Mouse (Mus musculus): Measurements from ENCODE around the gene Ikzf3. TPM values are rescaled to one million over a fixed set of nuclear protein-coding genes. Genes with fewer than 3 reads are reported as not detected.

Ikzf3 gene
- total RNA-seq, 2 experiments from 2014 or later = not detected

GRCm38 (mm10) chr11:98479026-98479939 is 66.5 kb downstream of the Ikzf3 start:
- DNase-seq (ENCODE audit: low spot score in 2 of 2) = no peak
- intact Hi-C loops (cut with DNase I) = no loop called here

DNA sequence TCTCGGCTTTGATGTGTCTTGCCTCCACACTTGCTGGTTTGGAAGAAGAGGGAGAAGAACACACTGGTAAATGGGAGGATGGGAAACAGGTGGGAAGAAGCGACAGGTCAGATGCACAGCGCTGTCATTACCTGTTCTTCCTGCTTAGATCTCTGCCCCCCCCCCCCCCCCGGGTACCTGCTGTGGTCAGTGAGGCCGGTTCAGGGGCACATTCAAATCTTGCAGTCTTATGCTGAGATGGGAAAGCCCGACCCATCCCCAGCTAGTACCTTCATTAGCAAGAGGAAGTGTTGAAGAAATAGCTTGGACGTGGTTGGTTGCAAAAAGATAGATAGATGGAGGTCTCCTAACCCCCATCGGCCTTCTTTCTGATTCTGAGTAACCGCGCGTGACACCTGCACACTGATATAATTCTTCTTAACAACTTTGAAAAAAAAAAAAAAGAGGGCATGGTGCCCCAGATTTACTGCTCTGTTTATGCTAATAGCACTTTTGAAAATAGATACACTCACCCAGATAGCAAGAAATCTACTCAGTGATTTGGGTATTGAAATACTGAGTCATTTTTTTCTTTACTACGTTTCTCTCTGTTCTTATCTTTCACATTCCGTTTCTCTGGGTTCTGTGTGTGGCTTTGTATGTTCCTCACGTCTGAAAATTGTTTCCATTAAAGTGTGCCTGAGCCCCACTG is 68.7 kb downstream of the Ikzf3 start:
- no peak for DNase-seq (ENCODE audit: low spot score in 2 of 2)
- intact Hi-C loops (cut with DNase I) = no loop called here

DNA sequence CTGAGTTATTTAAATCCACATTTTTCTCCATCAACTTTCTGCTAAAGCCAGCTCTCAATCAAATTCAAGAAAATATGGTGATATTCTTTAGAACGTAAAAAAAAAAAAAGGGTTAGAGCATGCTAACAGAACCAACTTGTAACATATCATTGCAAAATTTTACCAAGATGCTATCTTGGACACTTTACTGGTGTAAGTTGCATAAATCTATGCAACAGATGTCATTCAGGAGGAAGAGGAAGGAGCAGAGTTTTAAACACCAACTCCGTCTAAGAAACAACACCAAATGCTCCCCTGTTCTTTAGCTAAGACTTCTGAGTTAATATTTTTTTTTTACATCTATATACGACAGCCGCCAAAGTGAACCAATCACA is 69.4 kb downstream of the Ikzf3 start:
- DNase-seq (ENCODE audit: low spot score in 2 of 2) = no peak
- intact Hi-C loops (cut with DNase I) = no loop called here

GRCm38 (mm10) chr11:98475630-98476433 is 70.0 kb downstream of the Ikzf3 start:
- intact Hi-C loops (cut with DNase I) = no loop called here
- no peak for DNase-seq (ENCODE audit: low spot score in 2 of 2)

- DNase-seq (ENCODE audit: low spot score in 2 of 2) = no peak
- intact Hi-C loops (cut with DNase I) = no loop called here
Observed at GRCm38 (mm10) chr11:98474967-98475366, 70.9 kb downstream of the Ikzf3 start.

GRCm38 (mm10) chr11:98473916-98474479 is 71.8 kb downstream of the Ikzf3 start:
- no peak for DNase-seq (ENCODE audit: low spot score in 2 of 2)
- intact Hi-C loops (cut with DNase I) = no loop called here

GRCm38 (mm10) chr11:98472696-98473095 is 73.1 kb downstream of the Ikzf3 start:
- no peak for DNase-seq (ENCODE audit: low spot score in 2 of 2)
- intact Hi-C loops (cut with DNase I) = no loop called here

GRCm38 (mm10) chr11:98470795-98471194 is 75.0 kb downstream of the Ikzf3 start:
- DNase-seq (ENCODE audit: low spot score in 2 of 2) = no peak
- intact Hi-C loops (cut with DNase I) = no loop called here

- no peak for DNase-seq (ENCODE audit: low spot score in 2 of 2)
- intact Hi-C loops (cut with DNase I) = no loop called here
Observed at GRCm38 (mm10) chr11:98469761-98470714, 75.8 kb downstream of the Ikzf3 start.

DNA sequence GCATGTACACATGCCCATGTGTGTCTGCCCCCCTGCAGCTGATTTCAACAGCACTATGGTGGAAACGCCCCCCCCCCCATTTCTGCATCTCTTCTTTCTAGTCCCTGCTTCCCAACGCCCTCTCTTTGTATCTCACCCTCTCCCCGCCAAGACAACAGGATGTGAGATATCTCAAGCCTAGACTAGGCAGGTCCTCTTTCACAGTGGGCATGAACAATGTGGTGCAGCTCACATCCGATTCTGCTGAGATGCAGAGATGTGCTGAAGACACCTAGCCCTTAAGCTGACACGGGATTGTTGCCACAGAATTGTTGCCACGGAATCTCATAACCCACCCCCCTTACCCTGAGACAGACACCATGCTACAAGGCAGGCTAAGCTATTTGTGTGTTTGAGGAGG is 81.3 kb downstream of the Ikzf3 start:
- DNase-seq (ENCODE audit: low spot score in 2 of 2) = no peak
- intact Hi-C loops (cut with DNase I) = no loop called here

GRCm38 (mm10) chr11:98463911-98464310 is 81.9 kb downstream of the Ikzf3 start:
- intact Hi-C loops (cut with DNase I) = no loop called here
- no peak for DNase-seq (ENCODE audit: low spot score in 2 of 2)

GRCm38 (mm10) chr11:98462255-98462654 is 83.6 kb downstream of the Ikzf3 start:
- intact Hi-C loops (cut with DNase I) = no loop called here

DNA sequence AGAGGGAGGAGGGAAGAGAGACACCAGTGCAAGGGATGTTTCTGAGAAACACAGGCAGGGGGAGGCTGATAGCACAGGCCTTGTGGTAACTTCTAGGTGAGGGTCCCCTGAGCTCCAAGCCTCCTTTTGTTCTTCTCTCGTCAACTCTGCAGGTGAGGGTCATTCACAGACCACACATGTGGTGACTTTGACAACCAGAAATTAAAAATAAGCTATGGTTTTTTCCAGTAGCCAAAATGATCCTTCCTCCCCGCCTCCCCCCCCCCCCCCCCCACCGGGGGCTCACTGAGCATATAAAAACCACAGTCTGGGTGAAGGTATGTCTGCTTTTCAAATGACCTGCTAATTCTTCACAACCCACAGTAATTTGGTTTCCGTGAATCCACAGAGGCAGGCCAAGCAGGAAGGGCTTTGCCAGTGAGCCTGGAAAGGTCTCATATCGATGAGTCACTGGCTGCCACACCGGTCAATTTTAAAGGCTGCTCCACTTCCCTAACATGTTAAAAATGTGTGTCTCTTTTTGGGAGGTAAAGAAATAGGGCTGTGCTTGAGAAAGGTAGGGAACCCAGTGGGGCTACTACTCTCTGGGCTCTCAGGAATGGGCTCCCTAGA is 84.6 kb downstream of the Ikzf3 start:
- intact Hi-C loops (cut with DNase I) = no loop called here
- DNase-seq (ENCODE audit: low spot score in 2 of 2) = no peak

More at GRCm38 (mm10) chr11:98462255-98462654, 83.6 kb downstream of the Ikzf3 start:
- no peak for DNase-seq (ENCODE audit: low spot score in 2 of 2)

DNA sequence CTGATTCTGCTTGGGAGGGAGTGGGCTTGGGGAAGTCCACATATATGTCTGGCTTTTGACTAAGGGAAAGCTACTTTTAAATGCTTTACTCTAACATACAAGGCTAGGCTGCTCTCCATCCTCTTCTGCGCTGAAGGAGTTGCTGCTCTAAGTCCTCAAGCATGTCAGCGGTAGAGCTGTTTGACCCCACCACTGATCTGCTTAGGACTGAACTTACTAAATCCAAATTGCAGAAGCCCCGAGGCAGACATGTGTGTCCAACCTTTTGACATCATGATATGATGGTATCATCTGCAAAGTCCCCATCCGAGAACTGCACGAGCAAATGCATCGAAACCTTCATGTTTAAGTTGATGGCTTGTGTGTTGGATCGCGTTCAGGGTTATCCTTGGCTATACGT is 86.0 kb downstream of the Ikzf3 start:
- intact Hi-C loops (cut with DNase I) = loop anchor here (10.0 kb wide), 1 partner anchor 195 kb away; no protein-coding TSS in a partner anchor
- DNase-seq (ENCODE audit: low spot score in 2 of 2) = no peak

DNA sequence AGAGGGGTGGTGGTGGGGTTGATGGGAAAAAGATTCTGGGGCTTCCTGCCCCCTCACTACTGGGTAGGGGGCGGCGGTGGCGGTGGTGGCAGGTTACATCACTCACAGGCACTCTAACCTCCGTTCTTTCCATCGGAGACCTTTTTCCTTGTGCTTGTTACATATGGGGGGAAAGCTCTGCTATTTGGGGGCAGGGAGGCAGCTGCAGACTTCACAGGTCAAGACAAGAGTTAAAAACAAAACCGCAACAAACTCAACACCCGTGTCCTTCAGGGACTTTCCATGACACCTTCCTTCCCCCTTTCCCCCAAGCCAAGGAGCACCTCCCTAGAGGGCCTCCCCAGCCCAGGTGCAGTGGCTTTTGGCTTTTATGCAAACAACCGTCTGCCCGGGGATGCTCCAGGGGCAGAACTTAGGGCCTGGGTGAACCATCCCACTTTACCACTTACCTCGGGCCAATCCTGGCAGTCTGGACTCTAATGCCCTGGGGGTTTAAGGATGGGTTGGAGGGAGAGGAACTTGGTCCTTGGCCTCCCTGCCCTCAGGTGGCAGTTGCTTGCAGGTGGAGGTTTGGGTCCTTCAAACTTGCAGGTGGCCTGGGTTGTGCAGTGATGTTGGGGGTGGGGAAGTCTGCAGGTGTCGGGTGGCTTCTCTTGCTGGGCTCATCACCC is 86.6 kb downstream of the Ikzf3 start:
- intact Hi-C loops (cut with DNase I) = loop anchor here (10.0 kb wide), 1 partner anchor 194 kb away; no protein-coding TSS in a partner anchor
- DNase-seq (ENCODE audit: low spot score in 2 of 2) = no peak

- intact Hi-C loops (cut with DNase I) = loop anchor here (10.0 kb wide), 1 partner anchor 194 kb away; no protein-coding TSS in a partner anchor
- no peak for DNase-seq (ENCODE audit: low spot score in 2 of 2)
Observed at GRCm38 (mm10) chr11:98458121-98458990, 87.5 kb downstream of the Ikzf3 start.

Measured in left cerebral cortex, postnatal 36 days (tissue).